Mouse (Mus musculus) CH12.LX (cell line): Measurements from ENCODE around the gene Msi2. TPM values are rescaled to one million over a fixed set of nuclear protein-coding genes. Genes with fewer than 3 reads are reported as not detected.
A peak's percentile ranks its signal among the peaks of the same experiment; 100 is the strongest.

Experiments
- DNase-seq: peaks from one replicate; pipeline ENCODE4 v3.0.0-alpha.2; 2013; ENCODE audit errors: extremely low read depth
- H3K27ac ChIP-seq: 2 replicates; pipeline ENCODE4 v1.5.1; 2012; ENCODE audit warnings: low read depth, mild to moderate bottlenecking, control low read depth, moderate library complexity; ENCODE audit not compliant: insufficient read depth
- H3K27me3 ChIP-seq: replicated peaks from 2 replicates; pipeline ENCODE3; 2012; ENCODE audit warnings: inconsistent platforms
- H3K36me3 ChIP-seq, 2 experiments: replicated peaks in 1 of 2; 2 replicates each; pipeline versions ENCODE3 to v1.6.1; 2012; ENCODE audit warnings: inconsistent platforms in 1 of 2, low read length in 1 of 2, mild to moderate bottlenecking in 1 of 2, mixed read lengths in 1 of 2, moderate library complexity in 1 of 2; ENCODE audit not compliant: control insufficient read depth in 1 of 2, insufficient read depth in 1 of 2
- H3K4me1 ChIP-seq, 2 experiments: 2 replicates each; pipeline ENCODE4 v1.6.1; 2012; ENCODE audit warnings: inconsistent platforms in 1 of 2, moderate library complexity in 1 of 2; ENCODE audit not compliant: insufficient read depth in 2 of 2, control insufficient read depth in 1 of 2
- H3K4me2 ChIP-seq: 2 replicates; pipeline ENCODE4 v1.6.1; 2012; ENCODE audit warnings: low read depth, mild to moderate bottlenecking, control low read depth; ENCODE audit not compliant: poor library complexity, insufficient read depth, severe bottlenecking
- H3K4me3 ChIP-seq, 3 experiments: fragments of 150-350 bp in 1 of 3; sonication (generic) in 1 of 3; replicated peaks in 1 of 3; 2 replicates each; pipeline versions ENCODE3 to v1.5.1; 2011 to 2012; ENCODE audit warnings: low read depth in 2 of 3, low read length in 2 of 3, mild to moderate bottlenecking in 2 of 3, moderate library complexity in 2 of 3, control low read depth in 1 of 3, improper control_type of control experiment in 1 of 3, inconsistent platforms in 1 of 3, mixed read lengths in 1 of 3; ENCODE audit not compliant: poor library complexity in 1 of 3
- H3K79me2 ChIP-seq: replicated peaks from 2 replicates; pipeline ENCODE4 v1.6.1; 2012; ENCODE audit warnings: mild to moderate bottlenecking, moderate library complexity; ENCODE audit not compliant: control insufficient read depth, poor library complexity, insufficient read depth, severe bottlenecking; ENCODE audit errors: extremely low read depth
- H3K9ac ChIP-seq: 2 replicates; pipeline ENCODE4 v1.6.1; 2012; ENCODE audit warnings: low read depth, mild to moderate bottlenecking, control low read depth, moderate library complexity; ENCODE audit not compliant: insufficient read depth
- H3K9me3 ChIP-seq: replicated peaks from 2 replicates; pipeline ENCODE3; 2012; ENCODE audit warnings: low read length, inconsistent platforms, mixed read lengths
- BHLHE40 ChIP-seq: IDR thresholded peaks from 2 replicates; pipeline ENCODE4 v1.6.1; 2011; ENCODE audit warnings: mild to moderate bottlenecking, low read depth, low read length, improper control_type of control experiment
- CHD1 ChIP-seq: IDR thresholded peaks from 2 replicates; pipeline ENCODE4 v1.6.1; 2012; ENCODE audit warnings: low read depth, low read length, improper control_type of control experiment, inconsistent platforms
- CHD2 ChIP-seq: IDR thresholded peaks from 2 replicates; pipeline ENCODE4 v1.6.1; 2011; ENCODE audit warnings: low read length, improper control_type of control experiment
- CTCF ChIP-seq, 2 experiments: IDR thresholded peaks in 1 of 2; conservative IDR thresholded peaks in 1 of 2; 2 replicates each; pipeline ENCODE4 v1.5.1; 2011 to 2012; ENCODE audit warnings: low read depth in 2 of 2, low read length in 2 of 2, improper control_type of control experiment in 1 of 2, inconsistent platforms in 1 of 2, mild to moderate bottlenecking in 1 of 2, moderate library complexity in 1 of 2
- E2F4 ChIP-seq: IDR thresholded peaks from 2 replicates; pipeline ENCODE4 v1.6.1; 2011; ENCODE audit warnings: low read depth, low read length, improper control_type of control experiment; ENCODE audit not compliant: insufficient replicate concordance
- ELF1 ChIP-seq: IDR thresholded peaks from 2 replicates; pipeline ENCODE4 v1.6.1; 2014; ENCODE audit warnings: low read depth, mild to moderate bottlenecking, inconsistent platforms, low read length, improper control_type of control experiment
- EP300 ChIP-seq: IDR thresholded peaks from 2 replicates; pipeline ENCODE4 v1.6.1; 2011; ENCODE audit warnings: low read length, improper control_type of control experiment
- ETS1 ChIP-seq: conservative IDR thresholded peaks from 2 replicates; pipeline ENCODE4 v1.6.1; 2012; ENCODE audit warnings: low read depth, mild to moderate bottlenecking, inconsistent platforms, low read length, improper control_type of control experiment, moderate library complexity
- GABPA ChIP-seq: IDR thresholded peaks from 2 replicates; pipeline ENCODE4 v1.6.1; 2012; ENCODE audit warnings: low read depth, low read length, improper control_type of control experiment, inconsistent platforms; ENCODE audit not compliant: insufficient replicate concordance
- HCFC1 ChIP-seq: IDR thresholded peaks from 2 replicates; pipeline ENCODE4 v1.6.1; 2012; ENCODE audit warnings: low read depth, mild to moderate bottlenecking, inconsistent platforms, low read length, improper control_type of control experiment
- IRF4 ChIP-seq: IDR thresholded peaks from 2 replicates; pipeline ENCODE4 v1.6.1; 2014; ENCODE audit warnings: low read depth, mild to moderate bottlenecking, inconsistent platforms, low read length, improper control_type of control experiment
- JUN ChIP-seq: IDR thresholded peaks from 2 replicates; pipeline ENCODE4 v1.6.1; 2011; ENCODE audit warnings: low read depth, mild to moderate bottlenecking, low read length, improper control_type of control experiment, moderate library complexity; ENCODE audit not compliant: insufficient read depth
- JUND ChIP-seq: conservative IDR thresholded peaks from 2 replicates; pipeline ENCODE4 v1.6.1; 2011; ENCODE audit warnings: low read depth, low read length, improper control_type of control experiment
- KAT2A ChIP-seq: IDR thresholded peaks from 2 replicates; pipeline ENCODE4 v1.6.1; 2012; ENCODE audit warnings: low read length, improper control_type of control experiment, inconsistent platforms; ENCODE audit not compliant: insufficient replicate concordance
- MAFK ChIP-seq: IDR thresholded peaks from 2 replicates; pipeline ENCODE4 v1.6.1; 2011; ENCODE audit warnings: low read length, improper control_type of control experiment; ENCODE audit not compliant: insufficient replicate concordance
- MAX ChIP-seq: IDR thresholded peaks from 2 replicates; pipeline ENCODE4 v1.6.1; 2011; ENCODE audit warnings: low read length, improper control_type of control experiment
- MAZ ChIP-seq: IDR thresholded peaks from 2 replicates; pipeline ENCODE4 v1.6.1; 2012; ENCODE audit warnings: low read depth, mild to moderate bottlenecking, inconsistent platforms, low read length, improper control_type of control experiment, moderate library complexity
- MEF2A ChIP-seq: IDR thresholded peaks from 2 replicates; pipeline ENCODE4 v1.6.1; 2014; ENCODE audit warnings: low read depth, mild to moderate bottlenecking, inconsistent platforms, low read length, improper control_type of control experiment, borderline replicate concordance
- MXI1 ChIP-seq: IDR thresholded peaks from 2 replicates; pipeline ENCODE4 v1.6.1; 2011; ENCODE audit warnings: mild to moderate bottlenecking, low read depth, low read length, improper control_type of control experiment
- MYC ChIP-seq: IDR thresholded peaks from 2 replicates; pipeline ENCODE4 v1.6.1; 2011; ENCODE audit warnings: low read depth, mild to moderate bottlenecking, improper control_type of control experiment, low read length
- NELFE ChIP-seq: IDR thresholded peaks from 2 replicates; pipeline ENCODE4 v1.6.1; 2011; ENCODE audit warnings: low read depth, low read length, improper control_type of control experiment
- NRF1 ChIP-seq: IDR thresholded peaks from 2 replicates; pipeline ENCODE4 v1.6.1; 2014; ENCODE audit warnings: low read depth, mild to moderate bottlenecking, inconsistent platforms, low read length, improper control_type of control experiment, moderate library complexity
- PAX5 ChIP-seq: IDR thresholded peaks from 2 replicates; pipeline ENCODE4 v1.6.1; 2012; ENCODE audit warnings: low read length, inconsistent platforms, mixed read lengths
- POLR2A ChIP-seq: IDR thresholded peaks from 2 replicates; pipeline ENCODE4 v1.6.1; 2011; ENCODE audit warnings: low read depth, mild to moderate bottlenecking, improper control_type of control experiment, low read length
- POLR2AphosphoS2 ChIP-seq: IDR thresholded peaks from 2 replicates; pipeline ENCODE4 v1.6.1; 2011; ENCODE audit warnings: low read depth, low read length, improper control_type of control experiment
- RAD21 ChIP-seq: IDR thresholded peaks from 2 replicates; pipeline ENCODE4 v1.6.1; 2011; ENCODE audit warnings: low read depth, mild to moderate bottlenecking, low read length, improper control_type of control experiment, moderate library complexity
- RCOR1 ChIP-seq: conservative IDR thresholded peaks from 2 replicates; pipeline ENCODE4 v1.6.1; 2012; ENCODE audit warnings: low read depth, mild to moderate bottlenecking, inconsistent platforms, low read length, improper control_type of control experiment
- SIN3A ChIP-seq: IDR thresholded peaks from 2 replicates; pipeline ENCODE4 v1.6.1; 2012; ENCODE audit warnings: low read length, improper control_type of control experiment, inconsistent platforms
- SMC3 ChIP-seq: IDR thresholded peaks from 2 replicates; pipeline ENCODE4 v1.6.1; 2011; ENCODE audit warnings: low read depth, low read length, improper control_type of control experiment
- TBP ChIP-seq: conservative IDR thresholded peaks from 2 replicates; pipeline ENCODE4 v1.6.1; 2011; ENCODE audit warnings: low read depth, low read length, improper control_type of control experiment
- TCF12 ChIP-seq: IDR thresholded peaks from 2 replicates; pipeline ENCODE4 v1.6.1; 2014; ENCODE audit warnings: low read depth, mild to moderate bottlenecking, inconsistent platforms, low read length, improper control_type of control experiment
- UBTF ChIP-seq: IDR thresholded peaks from 2 replicates; pipeline ENCODE4 v1.6.1; 2012; ENCODE audit warnings: low read depth, mild to moderate bottlenecking, inconsistent platforms, low read length, improper control_type of control experiment, moderate library complexity
- USF1 ChIP-seq: IDR thresholded peaks from 2 replicates; pipeline ENCODE4 v1.6.1; 2014; ENCODE audit warnings: low read depth, mild to moderate bottlenecking, inconsistent platforms, low read length, improper control_type of control experiment
- USF2 ChIP-seq: conservative IDR thresholded peaks from 2 replicates; pipeline ENCODE4 v1.6.1; 2011; ENCODE audit warnings: low read depth, low read length, improper control_type of control experiment
- ZC3H11A ChIP-seq: IDR thresholded peaks from 2 replicates; pipeline ENCODE4 v1.6.1; 2012; ENCODE audit warnings: low read depth, mild to moderate bottlenecking, inconsistent platforms, low read length, improper control_type of control experiment
- ZKSCAN1 ChIP-seq: IDR thresholded peaks from 2 replicates; pipeline ENCODE4 v1.6.1; 2012; ENCODE audit warnings: low read depth, inconsistent platforms, low read length, improper control_type of control experiment, borderline replicate concordance
- ZMIZ1 ChIP-seq: IDR thresholded peaks from 2 replicates; pipeline ENCODE4 v1.6.1; 2012; ENCODE audit warnings: low read depth, mild to moderate bottlenecking, inconsistent platforms, low read length, improper control_type of control experiment
- ZNF384 ChIP-seq: IDR thresholded peaks from 2 replicates; pipeline ENCODE4 v1.6.1; 2012; ENCODE audit warnings: low read depth, low read length, improper control_type of control experiment, inconsistent platforms
- dilution Hi-C: fragments of 300-500 bp; cut with MboI; formaldehyde crosslinking; loops from 2 replicates; pipeline ENCODE4 v1.14.3; 2020; ENCODE audit warnings: low sequenced_read_pairs; ENCODE audit not compliant: extremely low pct_unique_long_range_greater_than_20kb, extremely low pct_ligation_motif_present
- in situ Hi-C: fragments of 300-500 bp; cut with MboI; formaldehyde crosslinking; loops from 3 replicates; pipeline ENCODE4 v1.14.3; 2019; ENCODE audit warnings: low sequenced_read_pairs, low pct_ligation_motif_present, low pct_unique_long_range_greater_than_20kb, mixed read lengths
- polyA plus RNA-seq: library from polyadenylated mRNA; unstranded; fragments of >175 nt; gene quantifications from 2 replicates; pipeline ENCODE4 v1.2.1, GENCODE M21; 2012; ENCODE audit warnings: low read depth; ENCODE audit not compliant: insufficient read length
- total RNA-seq, 2 experiments: library from RNA; depleted of rRNA; stranded (reverse); fragments of 300-350 nt in 1 of 2; fragments of >200 nt in 1 of 2; gene quantifications; 2 replicates each; pipeline ENCODE4 v1.2.3; 2012 to 2014

Gene Msi2
- total and polyA plus RNA-seq, 3 experiments: 40.3 to 73.1 (median 52.6) TPM

DNA sequence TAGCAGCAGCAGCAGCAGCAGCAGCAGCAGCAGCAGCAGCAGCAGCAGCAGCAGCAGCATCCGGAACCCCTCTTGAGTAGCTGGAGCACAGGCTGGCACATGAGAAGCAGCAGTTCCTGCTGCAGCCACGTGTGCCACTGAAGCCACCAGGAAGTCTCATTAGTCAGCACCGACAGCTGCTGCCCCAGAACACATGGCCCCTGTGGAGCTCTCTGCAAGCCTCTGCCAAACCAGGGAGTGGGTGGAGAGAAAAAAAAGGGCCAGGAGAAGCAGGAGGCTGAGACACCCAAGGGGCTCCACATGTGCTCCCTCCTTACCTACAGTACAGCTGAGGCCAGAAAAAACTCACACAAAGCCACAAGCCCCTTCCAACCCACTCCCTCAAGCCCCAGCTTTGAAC is 167.3 kb downstream of the Msi2 start:
- TF ChIP-seq MEF2A (peak; percentile 21; the same call in 1 of the 2 replicates), ELF1 (peak; percentile 84), ZNF384 (peak; percentile 74), MAFK (no peak), MYC (peak; percentile 99), MAX (peak; percentile 98), IRF4 (peak; percentile 49; the same call in 1 of the 2 replicates), E2F4 (no peak), PAX5 (no peak), UBTF (0 out of 2 replicates have a peak, but pooled peaks have one; percentile 53), EP300 (peak; percentile 33; the same call in 1 of the 2 replicates), JUN (no peak), SIN3A (peak; percentile 57; the same call in 1 of the 2 replicates), TBP (no peak), JUND (no peak), SMC3 (no peak; the same call in 1 of the 2 replicates), CHD2 (no peak), HCFC1 (peak; percentile 34; the same call in 1 of the 2 replicates), RCOR1 (peak; percentile 73; the same call in 1 of the 2 replicates), ZC3H11A (no peak), MAZ (0 out of 2 replicates have a peak, but pooled peaks have one; percentile 6), ETS1 (peak; percentile 94), GABPA (no peak), RAD21 (no peak; the same call in none of the 2 replicates), ZKSCAN1 (no peak), MXI1 (peak; percentile 97), BHLHE40 (peak; percentile 98), NELFE (peak; percentile 45; the same call in 1 of the 2 replicates), USF1 (peak; percentile 63), POLR2AphosphoS2 (no peak), ZMIZ1 (no peak), KAT2A (no peak), CHD1 (no peak), NRF1 (no peak), CTCF (conservative IDR thresholded peaks at IDR 0.05 in 1 of 2, IDR thresholded peaks at IDR 0.05 in 1 of 2; ENCODE audit: low read depth in 2 of 2, low read length in 2 of 2) (no peak), POLR2A (no peak; the same call in 1 of the 2 replicates), USF2 (peak; percentile 57), TCF12 (peak; percentile 76)
- TF ChIP-seq, all 38 proteins: peak for 19
- Histone ChIP-seq H3K4me1 (peaks cover 41 to 91% of the 10 kb centered on the region in 2 experiments), H3K4me3 (no peak overlapping the region), H3K4me2 (no peak overlapping the region), H3K9me3 (no peaks in the 10 kb centered on the region), H3K79me2 (no peaks in the 10 kb centered on the region), H3K27me3 (no peaks in the 10 kb centered on the region), H3K27ac (no peak overlapping the region), H3K9ac (0 out of 2 replicates have a peak overlapping the region, but pooled peaks have one; percentile 8), H3K36me3 (peaks cover 0 to 27% of the 10 kb centered on the region in 2 experiments)
- peak; percentile 87 for DNase-seq
- in situ Hi-C loops (loop anchor here (10.0 kb wide), 1 partner anchor 174 kb away; no protein-coding TSS in a partner anchor), dilution Hi-C loops (no loop called here)
